Mouse (Mus musculus) liver, adult 2 months (tissue): ENCODE results near the gene Mblac2.

Experiments
- CTCF ChIP-seq: fragments of 200-500 bp; IDR thresholded peaks from 2 replicates; pipeline ENCODE4 v1.5.1; 2011; ENCODE audit warnings: low read depth, low read length, control low read depth
- POLR2A ChIP-seq: fragments of 200-500 bp; IDR thresholded peaks from 2 replicates; pipeline ENCODE4 v1.6.1; 2011; ENCODE audit warnings: low read length, control low read depth; ENCODE audit not compliant: insufficient read depth; ENCODE audit errors: extremely low read depth

- TF ChIP-seq CTCF (no peak), POLR2A (no peak)
These were observed 1.3 kb upstream of the Mblac2 start for GRCm38 (mm10) chr13:81709805-81710204.
